Mouse (Mus musculus) embryonic fibroblast, embryonic 13.5 days (primary cell): Measurements from ENCODE around the gene Spats1. TPM values are rescaled to one million over a fixed set of nuclear protein-coding genes. Genes with fewer than 3 reads are reported as not detected.

Source experiments
- H3K27ac ChIP-seq: 2 replicates; pipeline ENCODE4 v1.5.1; 2012; ENCODE audit warnings: low read length, control low read depth, inconsistent platforms; ENCODE audit not compliant: insufficient read depth
- H3K4me1 ChIP-seq: 2 replicates; pipeline ENCODE4 v1.6.1; 2011; ENCODE audit warnings: low read length; ENCODE audit not compliant: control insufficient read depth, insufficient read depth
- H3K4me3 ChIP-seq: 2 replicates; pipeline ENCODE4 v1.5.1; 2011; ENCODE audit warnings: mild to moderate bottlenecking, control low read depth, low read length; ENCODE audit not compliant: insufficient read depth
- CTCF ChIP-seq: IDR thresholded peaks from 2 replicates; pipeline ENCODE4 v1.5.1; 2011; ENCODE audit warnings: mild to moderate bottlenecking, control low read depth, low read length, moderate library complexity, borderline replicate concordance; ENCODE audit not compliant: insufficient read depth
- POLR2A ChIP-seq: IDR thresholded peaks from 2 replicates; pipeline ENCODE4 v1.6.1; 2011; ENCODE audit warnings: low read depth, mild to moderate bottlenecking, control low read depth, low read length, moderate library complexity
- polyA plus RNA-seq: library from polyadenylated mRNA; stranded (reverse); fragments of >200 nt; gene quantifications from 2 replicates; pipeline ENCODE4 v1.2.4, GENCODE M21; 2011; ENCODE audit warnings: low read depth; ENCODE audit not compliant: missing spikeins, insufficient read length

Spats1 gene
- polyA plus RNA-seq = 0.58 TPM in 1 of 2 replicates, not detected in the other

- TF ChIP-seq POLR2A (0 out of 2 replicates have a peak, but pooled peaks have one; percentile 51), CTCF (no peak)
Measured at GRCm38 (mm10) chr17:45474669-45475465, at the start of gene Spats1. Spats1 (minus strand) TSS chr17:45475415.

GRCm38 (mm10) chr17:45524961-45525360 is 49.7 kb upstream of the Spats1 start:
- Histone ChIP-seq H3K27ac (no peak overlapping the region), H3K4me3 (no peak overlapping the region), H3K4me1 (no peaks in the 10 kb centered on the region)
- no peak for TF ChIP-seq POLR2A
- no peak for TF ChIP-seq CTCF

More at GRCm38 (mm10) chr17:45474669-45475465, at the start of gene Spats1:
- no peak within 1 kb of the TSS for H3K27ac ChIP-seq
- H3K4me3 ChIP-seq = peak within 1 kb of the TSS; percentile 61
- no peaks in the 10 kb centered on the region for H3K4me1 ChIP-seq

- H3K4me3 ChIP-seq = no peak within 1 kb of the TSS
- H3K4me1 ChIP-seq = no peaks in the 10 kb centered on the region
- TF ChIP-seq POLR2A = no peak
- TF ChIP-seq CTCF = no peak
- H3K27ac ChIP-seq = no peak within 1 kb of the TSS
Measured at GRCm38 (mm10) chr17:45523263-45523662, 48.0 kb upstream of the Spats1 start, which contains the start of gene Tcte1. Tcte1 (plus strand) TSS chr17:45523434.

DNA sequence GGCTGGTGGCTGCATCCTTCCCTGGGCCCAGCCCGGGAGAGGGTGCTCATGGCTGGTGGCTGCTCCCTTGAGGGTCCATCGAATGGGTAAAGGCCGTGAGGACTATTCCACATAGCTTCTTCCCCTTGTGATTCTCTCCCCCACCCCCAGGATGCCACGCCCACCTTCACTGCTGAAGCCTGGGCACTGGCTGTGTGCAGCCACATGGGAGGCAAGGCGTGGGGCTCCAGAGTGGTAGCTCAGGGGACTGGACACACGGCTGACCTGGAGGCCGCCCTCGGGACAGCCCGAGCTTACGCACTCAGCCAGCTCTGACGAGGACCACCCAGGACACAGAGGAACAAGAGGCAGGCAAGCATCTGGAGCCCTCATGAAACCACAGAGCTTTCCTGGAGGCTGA is 44.9 kb upstream of the Spats1 start:
- Histone ChIP-seq H3K4me3 (no peak overlapping the region), H3K4me1 (no peaks in the 10 kb centered on the region), H3K27ac (no peak overlapping the region)
- no peak for TF ChIP-seq CTCF
- no peak for TF ChIP-seq POLR2A

DNA sequence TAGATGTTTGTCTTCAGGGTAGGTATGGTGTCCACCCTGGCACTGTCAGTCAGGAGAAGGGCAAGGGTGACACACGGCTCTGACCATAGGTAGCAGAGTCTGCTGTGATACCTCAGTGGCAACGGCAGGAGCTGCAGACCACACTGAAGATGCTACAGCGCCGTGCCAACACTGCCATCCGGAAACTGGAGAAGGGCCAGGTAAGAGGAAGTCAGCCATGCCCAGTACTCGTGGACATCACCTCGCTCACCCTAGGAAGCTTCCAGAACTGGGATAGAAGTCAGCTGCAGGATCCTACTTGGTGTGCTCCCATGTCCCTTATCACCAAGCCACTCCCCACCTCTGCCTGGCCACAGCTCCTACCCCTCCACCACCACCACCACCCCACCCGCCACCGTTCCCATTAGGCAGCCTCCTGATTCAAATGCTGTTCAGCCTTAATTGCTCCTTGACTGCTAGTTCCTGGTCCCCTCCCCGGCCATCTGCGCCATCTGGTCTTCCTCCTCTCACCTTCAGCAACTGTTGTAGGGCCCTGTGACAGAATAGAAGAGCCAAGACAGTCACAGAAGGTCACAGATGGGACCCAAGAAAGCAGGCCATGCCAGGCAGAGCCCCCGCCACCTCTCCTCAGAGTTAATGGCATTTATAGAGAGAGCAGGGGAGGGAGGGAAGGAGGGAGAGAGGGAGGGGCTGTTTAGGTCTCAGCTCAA is 43.7 kb upstream of the Spats1 start:
- Histone ChIP-seq H3K27ac (no peak overlapping the region), H3K4me3 (no peak overlapping the region), H3K4me1 (no peaks in the 10 kb centered on the region)
- TF ChIP-seq POLR2A (no peak), CTCF (no peak)

- TF ChIP-seq POLR2A = no peak
- no peak for TF ChIP-seq CTCF
- Histone ChIP-seq H3K4me1 (no peaks in the 10 kb centered on the region), H3K27ac (no peak overlapping the region), H3K4me3 (no peak overlapping the region)
Measured at GRCm38 (mm10) chr17:45517549-45518215, 42.5 kb upstream of the Spats1 start.

GRCm38 (mm10) chr17:45517135-45517534 is 41.9 kb upstream of the Spats1 start:
- TF ChIP-seq POLR2A (no peak), CTCF (no peak)
- Histone ChIP-seq H3K4me1 (no peaks in the 10 kb centered on the region), H3K4me3 (no peak overlapping the region), H3K27ac (no peak overlapping the region)

DNA sequence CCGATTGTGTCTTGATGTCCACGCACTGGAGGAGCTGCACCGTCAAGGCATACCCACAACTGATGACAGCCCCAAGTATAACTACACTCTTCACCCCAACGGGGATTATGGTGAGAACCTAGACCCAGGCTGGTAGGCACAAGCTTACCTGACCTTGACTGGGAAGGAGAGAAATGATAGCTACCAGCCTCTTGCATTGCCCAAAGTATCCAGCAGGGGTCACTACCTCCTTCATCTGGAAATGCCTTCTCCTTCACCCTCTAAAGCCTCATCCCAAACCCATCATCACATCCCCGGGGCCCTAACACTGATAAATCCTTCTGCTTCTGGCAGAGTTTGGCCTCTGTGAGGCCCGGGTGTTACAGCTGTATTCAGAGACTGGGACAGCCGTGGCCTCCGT is 41.3 kb upstream of the Spats1 start:
- TF ChIP-seq POLR2A (no peak), CTCF (peak; percentile 17; the same call in 1 of the 2 replicates)
- H3K27ac ChIP-seq = no peak overlapping the region

GRCm38 (mm10) chr17:45515806-45516205 is 40.6 kb upstream of the Spats1 start:
- no peak overlapping the region for H3K27ac ChIP-seq
- no peak overlapping the region for H3K4me3 ChIP-seq
- H3K4me1 ChIP-seq = no peaks in the 10 kb centered on the region
- no peak for TF ChIP-seq CTCF
- TF ChIP-seq POLR2A = no peak

More for the DNA sequence above, 41.3 kb upstream of the Spats1 start:
- H3K4me3 ChIP-seq = no peak overlapping the region
- H3K4me1 ChIP-seq = no peaks in the 10 kb centered on the region
